Mouse (Mus musculus) forebrain, embryonic 10.5 days (tissue): ENCODE results near the gene Srrm2. TPM values are rescaled to one million over a fixed set of nuclear protein-coding genes. Genes with fewer than 3 reads are reported as not detected.
A peak's percentile ranks its signal among the peaks of the same experiment; 100 is the strongest.

Source experiments
- DNase-seq: peaks from one replicate; pipeline ENCODE4 v3.0.0-alpha.2; 2017; ENCODE audit warnings: low spot score; ENCODE audit errors: extremely low spot score
- H3K27ac ChIP-seq: fragments of 300-500 bp; sonication (generic); 2 replicates; pipeline ENCODE4 v1.5.1; 2016; ENCODE audit warnings: mild to moderate bottlenecking
- H3K27me3 ChIP-seq: fragments of 300-500 bp; sonication (generic); 2 replicates; pipeline ENCODE4 v1.6.1; 2016; ENCODE audit warnings: mild to moderate bottlenecking; ENCODE audit not compliant: poor library complexity, severe bottlenecking
- H3K36me3 ChIP-seq: fragments of 300-500 bp; sonication (generic); replicated peaks from 2 replicates; pipeline ENCODE4 v1.6.1; 2016; ENCODE audit warnings: mild to moderate bottlenecking, moderate library complexity
- H3K4me1 ChIP-seq: fragments of 300-500 bp; sonication (generic); 2 replicates; pipeline ENCODE4 v1.6.1; 2016
- H3K4me3 ChIP-seq: fragments of 300-500 bp; sonication (generic); 2 replicates; pipeline ENCODE4 v1.5.1; 2016; ENCODE audit warnings: mild to moderate bottlenecking, moderate library complexity
- H3K9me3 ChIP-seq: fragments of 300-500 bp; sonication (generic); 2 replicates; pipeline ENCODE4 v1.6.1; 2016; ENCODE audit warnings: mild to moderate bottlenecking, moderate library complexity
- WGBS: fragments of 180-500 bp; shearing (Covaris S2); methylation state at CpG from one replicate; pipeline ENCODE4 v1.1.7; 2016; 5-methylcytosine and 5-hydroxymethylcytosine counted together
- polyA plus RNA-seq: library from polyadenylated mRNA; unstranded; fragments of >200 nt; fragmentation: Nextera tagmentation; extraction: Ambion mirVana; gene quantifications from 2 replicates; pipeline ENCODE4 v1.2.1, GENCODE M21; 2016

The Srrm2 gene
- polyA plus RNA-seq, result 482 and 518 TPM in 2 replicates

DNA sequence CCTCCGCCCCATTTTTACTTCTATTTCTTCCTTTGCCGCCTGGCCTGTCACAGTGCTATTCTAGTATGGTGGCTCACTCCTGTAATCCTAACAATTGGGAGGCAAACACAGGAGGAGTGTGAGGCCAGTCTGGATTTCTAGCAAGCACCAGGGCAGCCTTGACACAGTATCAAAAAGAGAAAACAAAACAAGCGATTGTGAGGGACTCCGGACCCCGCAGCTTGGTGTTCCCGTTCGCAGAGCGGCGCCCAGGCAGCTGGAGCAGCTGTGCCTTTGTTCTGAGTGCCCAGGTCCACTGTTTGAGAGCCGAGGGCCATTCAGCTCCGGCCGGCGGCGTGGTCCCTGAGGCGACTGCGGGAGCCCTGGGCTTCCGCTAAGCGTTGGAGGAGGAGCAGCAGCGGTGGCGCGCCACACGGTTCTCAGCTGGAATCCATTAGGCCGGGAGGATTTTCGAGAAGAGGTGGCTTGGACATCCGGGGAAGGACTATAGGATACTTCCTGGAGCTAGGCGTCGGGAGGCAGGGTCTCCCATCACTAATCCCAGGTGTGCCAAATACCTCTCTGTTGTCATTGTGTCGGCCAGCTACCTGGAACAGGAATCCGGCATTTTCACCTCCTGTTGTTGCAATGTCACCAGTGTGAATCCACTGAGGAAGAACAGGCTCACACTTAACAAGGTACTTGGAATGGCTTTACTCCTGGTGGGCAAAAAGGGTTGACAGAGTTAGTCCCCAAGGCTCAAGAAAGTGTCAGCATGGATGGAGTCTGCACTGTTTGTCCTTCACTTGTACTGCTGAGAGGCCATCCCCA, at the start of gene Srrm2:
Gene Srrm2, plus strand, starts transcription at position 264 of the 810 bp plus-strand sequence.
- DNase-seq, result peak; percentile 80
- Histone ChIP-seq H3K4me1 (peaks cover 32% of the 10 kb centered on the region), H3K36me3 (no peaks in the 10 kb centered on the region), H3K9me3 (no peaks in the 10 kb centered on the region), H3K27me3 (no peaks in the 10 kb centered on the region), H3K4me3 (peak within 1 kb of the TSS; percentile 54), H3K27ac (peak within 1 kb of the TSS; percentile 90)
- WGBS, result 1% methylated on average over 29 of the region's 29 CpGs

DNA sequence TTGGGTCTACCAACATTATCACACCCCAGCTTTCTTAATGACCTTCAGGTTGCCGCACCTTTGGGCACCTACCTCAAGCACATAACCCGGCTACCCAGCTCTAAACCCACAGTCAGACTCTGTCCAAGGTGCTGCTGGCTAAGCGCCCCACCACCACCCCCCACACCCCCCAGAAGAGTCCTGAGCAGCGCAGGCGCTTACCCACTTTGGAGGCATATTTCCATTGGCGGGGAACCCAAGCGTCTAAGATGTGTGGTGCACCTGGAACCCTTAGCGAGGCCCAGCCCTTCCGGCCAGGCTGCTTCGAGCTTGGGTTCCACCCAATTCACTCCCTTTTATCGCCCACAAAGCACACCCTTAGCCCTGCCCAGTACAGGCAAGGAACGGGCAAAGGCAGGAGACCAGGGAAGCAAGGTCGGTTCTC, 49.7 kb upstream of the Srrm2 start, which contains the start of gene Paqr4:
Gene Paqr4, minus strand, starts transcription at position 270 of the 424 bp plus-strand sequence.
- peaks cover 96% of the 10 kb centered on the region for H3K27me3 ChIP-seq
- peak within 1 kb of the TSS; percentile 79 for H3K4me3 ChIP-seq
- H3K9me3 ChIP-seq, result 0 out of 2 replicates have a peak, but pooled peaks cover 7% of the 10 kb centered on the region
- H3K4me1 ChIP-seq, result peaks cover 61% of the 10 kb centered on the region
- peaks cover 25% of the 10 kb centered on the region for H3K36me3 ChIP-seq
- H3K27ac ChIP-seq, result peak within 1 kb of the TSS; percentile 87
- WGBS, result 11% methylated on average over 13 of the region's 13 CpGs
- no peak for DNase-seq

DNA sequence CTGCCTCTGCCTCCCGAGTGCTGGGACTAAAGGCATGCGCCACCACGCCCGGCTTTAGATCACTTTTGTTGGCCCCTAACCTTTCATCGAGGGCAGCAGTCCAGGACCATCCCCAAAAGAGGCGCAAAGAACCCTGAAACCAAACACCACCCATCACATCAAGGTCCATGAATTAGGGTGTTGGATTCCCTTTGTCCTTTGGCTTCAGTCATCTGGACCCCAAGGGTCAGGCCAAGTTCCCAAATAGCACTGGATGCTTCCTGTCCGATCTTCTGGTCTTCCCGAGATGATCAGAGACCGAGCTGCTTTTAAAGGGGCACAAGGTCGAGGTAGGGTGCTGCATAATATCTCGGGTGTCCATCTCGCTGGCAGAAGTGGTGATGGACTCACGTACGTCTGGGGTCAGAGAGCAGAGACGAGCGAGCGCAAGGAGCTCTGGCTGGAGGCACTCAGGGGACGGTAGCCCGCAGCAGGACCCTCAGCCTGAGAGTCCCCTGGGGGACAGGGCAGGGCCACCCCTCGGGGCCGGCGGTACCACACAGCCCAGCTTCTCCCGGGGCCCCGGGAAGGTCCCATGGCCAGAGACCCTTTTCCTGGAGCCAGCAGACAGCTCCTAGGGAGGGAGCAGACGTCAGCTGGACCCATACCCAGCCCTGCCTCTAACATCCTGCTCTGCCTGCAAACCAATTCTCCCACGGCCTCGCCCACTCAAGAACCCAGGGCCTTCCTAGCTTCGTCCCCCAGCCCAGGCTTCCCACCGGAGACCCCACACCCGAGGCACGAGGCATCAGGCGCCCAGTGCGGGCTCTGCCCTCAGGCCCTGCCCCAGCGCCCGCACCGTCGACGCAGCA, 48.7 kb upstream of the Srrm2 start:
- 0 out of 2 replicates have a peak, but pooled peaks cover 7% of the 10 kb centered on the region for H3K9me3 ChIP-seq
- DNase-seq, result no peak
- 53% methylated on average over 38 of the region's 38 CpGs for WGBS
- H3K27ac ChIP-seq, result no peak overlapping the region
- H3K27me3 ChIP-seq, result peaks cover 99% of the 10 kb centered on the region
- H3K4me3 ChIP-seq, result peak overlapping the region; percentile 34; the same call in 1 of the 2 replicates
- H3K36me3 ChIP-seq, result peaks cover 15% of the 10 kb centered on the region
- peaks cover 70% of the 10 kb centered on the region for H3K4me1 ChIP-seq

DNA sequence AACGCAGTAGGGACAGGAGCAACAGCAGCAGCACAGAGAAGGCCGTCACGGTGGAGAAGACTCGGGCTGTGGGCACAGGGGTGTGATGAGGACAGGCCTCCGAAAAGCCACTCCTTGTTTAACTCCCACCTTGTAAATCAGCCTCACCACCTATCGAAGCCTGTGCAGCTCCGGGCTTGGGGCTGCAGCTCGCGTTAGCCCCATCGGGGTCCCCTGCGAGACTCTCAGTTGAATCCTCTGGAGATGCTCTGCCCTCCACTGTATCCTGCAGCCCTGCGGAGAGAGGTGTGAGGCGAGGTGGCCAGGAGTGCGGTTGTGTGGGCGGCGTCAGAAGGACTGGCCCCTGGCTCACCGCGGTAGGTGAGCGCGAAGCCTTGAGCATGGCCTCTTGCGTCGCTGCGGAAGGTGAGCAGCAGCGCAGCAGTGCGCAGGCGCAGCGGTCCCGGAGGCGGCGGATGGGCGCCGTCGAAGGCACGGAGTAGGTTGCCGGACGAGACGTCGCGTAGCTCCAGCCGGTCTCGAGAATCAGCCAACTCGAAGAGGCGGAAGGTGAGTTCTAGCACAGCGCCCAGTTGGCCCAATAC, 48.0 kb upstream of the Srrm2 start:
- 8% methylated on average over 44 of the region's 44 CpGs for WGBS
- H3K4me3 ChIP-seq, result peak overlapping the region; percentile 34
- H3K4me1 ChIP-seq, result peaks cover 70% of the 10 kb centered on the region
- H3K36me3 ChIP-seq, result peaks cover 8% of the 10 kb centered on the region
- DNase-seq, result no peak
- H3K9me3 ChIP-seq, result 0 out of 2 replicates have a peak, but pooled peaks cover 7% of the 10 kb centered on the region
- H3K27me3 ChIP-seq, result peaks cover 99% of the 10 kb centered on the region
- no peak overlapping the region for H3K27ac ChIP-seq

DNA sequence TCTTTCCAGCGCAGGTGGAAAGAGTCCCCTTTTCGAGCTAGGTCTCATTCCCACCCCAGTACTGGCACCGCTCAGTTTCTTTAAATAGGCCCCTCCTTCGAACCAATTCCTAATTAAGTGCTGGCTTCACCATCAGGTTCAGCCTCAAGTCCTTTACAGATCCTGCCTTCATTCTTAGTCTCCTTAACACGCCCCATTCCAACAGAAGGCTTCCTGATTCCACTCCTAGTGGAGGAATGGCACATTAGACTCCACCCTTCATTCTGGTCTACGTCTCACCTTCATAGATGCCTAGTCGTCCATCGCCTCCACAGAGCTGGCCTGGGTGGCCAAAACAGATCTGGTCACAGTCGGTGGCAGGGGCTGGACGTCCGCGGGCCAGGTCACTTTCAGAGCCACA, 47.4 kb upstream of the Srrm2 start:
- Histone ChIP-seq H3K36me3 (peaks cover 1% of the 10 kb centered on the region; the same call in 1 of the 2 replicates), H3K4me3 (peak overlapping the region; percentile 34; the same call in 1 of the 2 replicates), H3K9me3 (0 out of 2 replicates have a peak, but pooled peaks cover 7% of the 10 kb centered on the region), H3K27ac (no peak overlapping the region), H3K27me3 (peaks cover 99% of the 10 kb centered on the region), H3K4me1 (peaks cover 64% of the 10 kb centered on the region)
- 63% methylated on average over 12 of the region's 12 CpGs for WGBS
- DNase-seq, result no peak

DNA sequence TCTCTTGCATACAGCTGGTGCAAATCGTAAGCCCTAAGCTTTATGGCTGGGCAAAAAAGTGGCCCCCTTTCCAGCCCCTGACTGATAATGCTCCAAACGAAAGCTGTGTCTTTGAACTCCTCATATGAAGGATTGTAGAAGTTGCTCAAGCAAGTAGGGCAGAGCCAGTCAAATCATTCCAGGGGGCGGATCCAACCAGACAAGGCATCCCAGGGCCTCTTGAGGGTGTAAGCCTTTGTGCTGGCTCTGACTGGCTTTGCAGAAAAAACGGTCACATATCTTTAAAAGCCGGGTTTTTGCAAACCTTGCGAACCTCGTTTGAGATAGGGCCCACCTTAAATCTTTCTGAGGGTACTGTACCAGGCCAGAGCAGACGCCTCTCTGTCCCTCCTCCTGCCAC, 46.3 kb upstream of the Srrm2 start:
- Histone ChIP-seq H3K9me3 (0 out of 2 replicates have a peak, but pooled peaks cover 7% of the 10 kb centered on the region), H3K4me1 (peaks cover 55% of the 10 kb centered on the region), H3K36me3 (no peaks in the 10 kb centered on the region), H3K4me3 (peak overlapping the region; percentile 51; the same call in 1 of the 2 replicates), H3K27ac (no peak overlapping the region), H3K27me3 (peaks cover 98% of the 10 kb centered on the region)
- DNase-seq, result no peak
- WGBS, result 17% methylated on average over 8 of the region's 8 CpGs

DNA sequence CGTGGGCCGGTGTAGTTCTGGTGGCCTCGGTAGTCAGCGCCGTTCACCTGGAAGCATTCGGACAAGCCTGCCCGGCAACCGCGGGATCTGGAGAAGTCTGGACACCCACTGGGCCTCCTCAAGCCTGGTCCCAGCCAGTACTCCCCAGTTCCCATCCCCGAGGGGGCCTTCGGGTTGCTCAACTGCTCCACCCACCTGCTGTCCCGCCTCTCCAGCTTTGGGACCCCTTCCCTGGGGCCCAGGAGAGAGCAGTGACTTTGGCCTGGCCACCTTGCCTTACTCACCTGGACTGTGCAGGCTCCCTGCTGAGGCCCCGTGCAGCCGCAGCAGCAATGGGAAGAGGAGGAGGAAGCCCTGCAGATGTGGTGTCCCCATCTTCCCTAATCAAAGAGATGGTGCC, 45.7 kb upstream of the Srrm2 start:
- H3K4me3 ChIP-seq, result peak overlapping the region; percentile 51
- no peak overlapping the region for H3K27ac ChIP-seq
- H3K4me1 ChIP-seq, result peaks cover 53% of the 10 kb centered on the region
- DNase-seq, result no peak
- peaks cover 92% of the 10 kb centered on the region for H3K27me3 ChIP-seq
- 4% methylated on average over 14 of the region's 14 CpGs for WGBS
- 0 out of 2 replicates have a peak, but pooled peaks cover 7% of the 10 kb centered on the region for H3K9me3 ChIP-seq
- H3K36me3 ChIP-seq, result no peaks in the 10 kb centered on the region

DNA sequence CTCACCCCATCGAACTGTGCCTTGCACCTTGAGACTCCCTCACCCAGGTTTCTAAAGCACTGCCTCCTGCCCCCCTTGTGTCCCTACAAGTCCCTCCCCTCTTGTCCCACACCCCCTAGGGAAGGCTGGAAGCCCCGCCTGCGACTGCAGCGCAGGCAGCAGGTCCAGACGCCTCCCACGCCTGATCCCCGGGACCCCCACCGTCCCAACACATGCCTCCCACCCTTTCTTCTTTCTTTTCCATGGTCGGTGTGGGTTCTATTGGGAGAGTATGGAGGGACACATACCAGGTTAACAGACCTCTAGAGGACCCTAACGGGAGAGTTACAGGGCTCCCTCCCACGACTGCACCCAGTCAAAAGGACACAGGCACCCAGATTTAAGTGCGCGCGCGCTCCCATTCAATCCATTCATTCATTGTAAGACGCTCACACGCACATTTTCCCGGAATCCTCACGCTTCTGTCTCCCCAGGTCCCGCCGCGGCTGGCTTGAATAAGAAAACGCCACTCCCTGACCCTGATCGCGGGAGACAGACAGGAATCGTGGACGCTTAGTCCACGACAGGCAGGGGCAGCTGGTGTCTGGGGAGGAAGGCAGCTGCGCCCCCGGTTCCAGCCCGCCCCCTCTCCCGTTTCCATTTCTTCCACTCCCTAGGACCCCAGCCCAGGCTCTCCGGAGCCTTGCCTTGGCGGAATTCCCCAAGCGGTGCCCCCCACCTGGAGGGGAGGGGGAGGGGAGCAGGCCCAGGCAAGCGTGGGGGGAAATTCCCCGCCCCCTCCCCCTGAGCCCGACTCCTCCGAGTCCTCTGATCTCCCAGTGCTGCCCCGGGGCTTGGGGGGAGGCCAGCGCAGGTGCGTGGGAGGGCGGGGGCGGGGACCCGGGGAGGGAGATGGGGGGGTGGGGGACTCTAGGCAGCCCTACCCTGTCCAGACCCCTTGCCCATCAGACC, 44.8 kb upstream of the Srrm2 start, which contains the start of gene Kremen2:
Gene Kremen2, minus strand, starts transcription at position 533 of the 951 bp plus-strand sequence.
- no peak for DNase-seq
- Histone ChIP-seq H3K4me1 (peaks cover 44% of the 10 kb centered on the region), H3K4me3 (peak within 1 kb of the TSS; percentile 51), H3K36me3 (0 out of 2 replicates have a peak, but pooled peaks cover 5% of the 10 kb centered on the region), H3K9me3 (0 out of 2 replicates have a peak, but pooled peaks cover 7% of the 10 kb centered on the region), H3K27me3 (peaks cover 83% of the 10 kb centered on the region), H3K27ac (peak within 1 kb of the TSS; percentile 49; the same call in 1 of the 2 replicates)
- WGBS, result under 1% methylated on average over 39 of the region's 45 CpGs

DNA sequence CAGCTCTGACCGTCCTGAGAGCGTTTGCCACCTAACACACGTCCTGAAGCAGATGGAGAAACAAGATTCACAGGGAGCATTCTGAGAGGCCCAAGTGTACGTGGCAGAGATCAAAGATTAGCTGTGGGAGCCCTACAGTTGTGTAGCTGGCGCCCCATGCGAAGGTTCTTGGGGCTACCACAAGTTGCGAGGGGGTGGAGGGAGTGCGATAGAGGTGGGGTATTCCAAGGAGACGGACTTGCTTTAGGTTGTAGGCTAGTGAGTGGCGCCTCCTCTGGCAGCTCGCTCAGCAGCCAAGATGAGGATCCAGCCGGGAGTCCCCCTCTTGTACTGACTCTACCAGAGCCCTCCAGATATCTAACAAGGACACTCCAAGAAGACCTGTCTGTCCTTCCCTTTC, 44.0 kb upstream of the Srrm2 start:
- Histone ChIP-seq H3K4me1 (peaks cover 40% of the 10 kb centered on the region), H3K27me3 (peaks cover 76% of the 10 kb centered on the region), H3K27ac (0 out of 2 replicates have a peak overlapping the region, but pooled peaks have one; percentile 49), H3K9me3 (0 out of 2 replicates have a peak, but pooled peaks cover 4% of the 10 kb centered on the region), H3K36me3 (peaks cover 8% of the 10 kb centered on the region), H3K4me3 (peak overlapping the region; percentile 51)
- WGBS, result 1% methylated on average over 12 of the region's 12 CpGs
- DNase-seq, result no peak

DNA sequence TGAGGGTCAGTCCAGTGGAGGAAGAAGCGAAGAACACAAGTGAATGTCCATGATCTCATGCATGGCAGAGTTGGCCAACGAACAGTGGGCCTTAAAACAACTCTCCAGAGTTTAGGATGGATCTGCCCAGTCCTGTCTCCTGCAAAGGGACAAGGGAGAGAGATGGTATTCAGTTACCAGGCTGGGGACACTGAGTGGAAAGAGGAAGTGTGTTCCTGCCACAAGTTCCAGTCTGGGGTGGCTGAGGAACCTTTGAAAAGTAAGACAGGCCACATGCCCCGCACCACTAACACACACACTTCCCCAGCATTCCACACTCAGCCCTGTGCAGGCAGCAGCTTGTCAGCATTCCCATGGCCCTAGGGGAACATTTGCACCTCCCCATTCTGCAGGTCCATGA, 43.6 kb upstream of the Srrm2 start:
- DNase-seq, result no peak
- peaks cover 40% of the 10 kb centered on the region for H3K4me1 ChIP-seq
- H3K4me3 ChIP-seq, result no peak overlapping the region
- 77% methylated on average over 3 of the region's 3 CpGs for WGBS
- no peaks in the 10 kb centered on the region for H3K9me3 ChIP-seq
- no peak overlapping the region for H3K27ac ChIP-seq
- H3K36me3 ChIP-seq, result peaks cover 12% of the 10 kb centered on the region
- peaks cover 71% of the 10 kb centered on the region for H3K27me3 ChIP-seq

DNA sequence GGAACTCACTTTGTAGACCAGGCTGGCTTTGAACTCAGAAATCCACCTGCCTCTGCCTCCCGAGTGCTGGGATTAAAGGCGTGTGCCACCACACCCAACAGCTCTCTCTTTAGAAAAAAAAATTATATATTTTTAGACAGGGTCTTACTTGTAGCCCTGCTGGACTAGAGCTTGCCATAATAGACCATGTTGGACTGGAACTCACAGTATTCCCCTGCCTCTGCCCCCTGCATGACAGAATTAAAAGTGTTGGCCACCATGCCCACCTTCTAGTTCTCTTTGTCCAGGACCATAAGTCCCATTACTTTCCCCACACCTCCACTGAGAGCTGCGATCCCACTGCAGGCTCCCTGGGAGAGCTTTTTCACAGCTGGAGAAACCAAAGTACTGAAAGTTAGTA, 42.9 kb upstream of the Srrm2 start:
- H3K36me3 ChIP-seq, result peaks cover 19% of the 10 kb centered on the region
- H3K27ac ChIP-seq, result no peak overlapping the region
- no peak overlapping the region for H3K4me3 ChIP-seq
- WGBS, result 89% methylated on average over 3 of the region's 3 CpGs
- H3K27me3 ChIP-seq, result peaks cover 64% of the 10 kb centered on the region
- no peak for DNase-seq
- H3K4me1 ChIP-seq, result peaks cover 35% of the 10 kb centered on the region
- H3K9me3 ChIP-seq, result no peaks in the 10 kb centered on the region
